Mouse (Mus musculus) liver, adult 2 months (tissue): ENCODE measurements around the gene Slc25a42.

Experiments
- CTCF ChIP-seq: fragments of 200-500 bp; IDR thresholded peaks from 2 replicates; pipeline ENCODE4 v1.5.1; 2011; ENCODE audit warnings: low read depth, low read length, control low read depth
- POLR2A ChIP-seq: fragments of 200-500 bp; IDR thresholded peaks from 2 replicates; pipeline ENCODE4 v1.6.1; 2011; ENCODE audit warnings: low read length, control low read depth; ENCODE audit not compliant: insufficient read depth; ENCODE audit errors: extremely low read depth

- TF ChIP-seq CTCF (no peak), POLR2A (no peak)
Observed at GRCm38 (mm10) chr8:70197603-70198002, 14.5 kb downstream of the Slc25a42 start.
